Mouse (Mus musculus) hindbrain, embryonic 10.5 days (tissue): ENCODE results near the gene Alk. TPM values are rescaled to one million over a fixed set of nuclear protein-coding genes. Genes with fewer than 3 reads are reported as not detected.

Experiments
- DNase-seq: peaks from one replicate; pipeline ENCODE4 v3.0.0-alpha.2; 2017; ENCODE audit warnings: low spot score
- H3K27ac ChIP-seq: fragments of 300-500 bp; sonication (generic); 2 replicates; pipeline ENCODE4 v1.5.1; 2016; ENCODE audit warnings: mild to moderate bottlenecking, moderate library complexity
- H3K27me3 ChIP-seq: fragments of 300-500 bp; sonication (generic); 2 replicates; pipeline ENCODE4 v1.6.1; 2016; ENCODE audit warnings: mild to moderate bottlenecking; ENCODE audit not compliant: poor library complexity, insufficient read depth, severe bottlenecking
- H3K36me3 ChIP-seq: fragments of 300-500 bp; sonication (generic); 2 replicates; pipeline ENCODE4 v1.6.1; 2016; ENCODE audit warnings: mild to moderate bottlenecking, moderate library complexity
- H3K4me1 ChIP-seq: fragments of 300-500 bp; sonication (generic); replicated peaks from 2 replicates; pipeline ENCODE4 v1.6.1; 2016; ENCODE audit warnings: mild to moderate bottlenecking
- H3K4me3 ChIP-seq: fragments of 300-500 bp; sonication (generic); 2 replicates; pipeline ENCODE4 v1.5.1; 2016; ENCODE audit warnings: mild to moderate bottlenecking, moderate library complexity
- H3K9me3 ChIP-seq: fragments of 300-500 bp; sonication (generic); 2 replicates; pipeline ENCODE4 v1.6.1; 2016; ENCODE audit warnings: mild to moderate bottlenecking, moderate library complexity
- WGBS: fragments of 180-500 bp; shearing (Covaris S2); methylation state at CpG from one replicate; pipeline ENCODE4 v1.1.7; 2016; 5-methylcytosine and 5-hydroxymethylcytosine counted together
- polyA plus RNA-seq: library from polyadenylated mRNA; unstranded; fragments of >200 nt; fragmentation: Nextera tagmentation; extraction: Ambion mirVana; gene quantifications from 2 replicates; pipeline ENCODE4 v1.2.1, GENCODE M21; 2016

The Alk gene
- polyA plus RNA-seq, 1 experiment from 2014 or later = 0.27 TPM

- Histone ChIP-seq H3K4me1 (no peaks in the 10 kb centered on the region), H3K27ac (no peak overlapping the region), H3K9me3 (no peaks in the 10 kb centered on the region), H3K4me3 (no peak overlapping the region), H3K36me3 (no peaks in the 10 kb centered on the region), H3K27me3 (no peaks in the 10 kb centered on the region)
- 77% methylated on average over 3 of the region's 3 CpGs for WGBS
- DNase-seq = no peak
These were observed 589.2 kb downstream of the Alk start for GRCm38 (mm10) chr17:72015253-72015652.

- no peak overlapping the region for H3K4me3 ChIP-seq
These were observed 591.7 kb downstream of the Alk start for GRCm38 (mm10) chr17:72012775-72013174.

GRCm38 (mm10) chr17:72009836-72010235, 594.6 kb downstream of the Alk start:
- Histone ChIP-seq H3K4me3 (no peak overlapping the region), H3K27me3 (no peaks in the 10 kb centered on the region), H3K27ac (no peak overlapping the region), H3K4me1 (no peaks in the 10 kb centered on the region), H3K36me3 (no peaks in the 10 kb centered on the region), H3K9me3 (no peaks in the 10 kb centered on the region)
- no peak for DNase-seq
- WGBS = 88% methylated on average over 2 of the region's 2 CpGs

More at GRCm38 (mm10) chr17:72012775-72013174, 591.7 kb downstream of the Alk start:
- H3K4me1 ChIP-seq = no peaks in the 10 kb centered on the region
- no peak for DNase-seq
- H3K36me3 ChIP-seq = no peaks in the 10 kb centered on the region
- H3K9me3 ChIP-seq = no peaks in the 10 kb centered on the region
- 82% methylated on average over 9 of the region's 9 CpGs for WGBS
- no peak overlapping the region for H3K27ac ChIP-seq
- no peaks in the 10 kb centered on the region for H3K27me3 ChIP-seq

- H3K36me3 ChIP-seq = no peaks in the 10 kb centered on the region
- H3K4me1 ChIP-seq = no peaks in the 10 kb centered on the region
- H3K27me3 ChIP-seq = no peaks in the 10 kb centered on the region
- H3K4me3 ChIP-seq = no peak overlapping the region
- DNase-seq = no peak
- no peak overlapping the region for H3K27ac ChIP-seq
- H3K9me3 ChIP-seq = no peaks in the 10 kb centered on the region
- WGBS = 78% methylated on average over 5 of the region's 5 CpGs
These were observed 596.0 kb downstream of the Alk start for GRCm38 (mm10) chr17:72008389-72008788.

GRCm38 (mm10) chr17:72005365-72005764, 599.1 kb downstream of the Alk start:
- no peak overlapping the region for H3K4me3 ChIP-seq
- H3K4me1 ChIP-seq = no peaks in the 10 kb centered on the region
- DNase-seq = no peak
- no peaks in the 10 kb centered on the region for H3K36me3 ChIP-seq
- no peak overlapping the region for H3K27ac ChIP-seq
- 87% methylated on average over 6 of the region's 6 CpGs for WGBS
- no peaks in the 10 kb centered on the region for H3K9me3 ChIP-seq
- no peaks in the 10 kb centered on the region for H3K27me3 ChIP-seq

GRCm38 (mm10) chr17:71999527-72000482, 604.6 kb downstream of the Alk start:
- Histone ChIP-seq H3K9me3 (no peaks in the 10 kb centered on the region), H3K27ac (no peak overlapping the region), H3K27me3 (no peaks in the 10 kb centered on the region), H3K4me3 (no peak overlapping the region), H3K36me3 (no peaks in the 10 kb centered on the region), H3K4me1 (no peaks in the 10 kb centered on the region)
- no peak for DNase-seq
- 75% methylated on average over 5 of the region's 5 CpGs for WGBS

GRCm38 (mm10) chr17:71997680-71998079, 606.7 kb downstream of the Alk start:
- H3K9me3 ChIP-seq = no peaks in the 10 kb centered on the region
- no peaks in the 10 kb centered on the region for H3K4me1 ChIP-seq
- no peak overlapping the region for H3K27ac ChIP-seq
- H3K27me3 ChIP-seq = no peaks in the 10 kb centered on the region
- no peak overlapping the region for H3K4me3 ChIP-seq
- no peak for DNase-seq
- no peaks in the 10 kb centered on the region for H3K36me3 ChIP-seq
- WGBS = 79% methylated on average over 3 of the region's 3 CpGs

GRCm38 (mm10) chr17:71995539-71995938, 608.9 kb downstream of the Alk start:
- Histone ChIP-seq H3K4me3 (no peak overlapping the region), H3K4me1 (peaks cover 12% of the 10 kb centered on the region; the same call in 1 of the 2 replicates), H3K27ac (no peak overlapping the region), H3K36me3 (no peaks in the 10 kb centered on the region), H3K27me3 (no peaks in the 10 kb centered on the region), H3K9me3 (no peaks in the 10 kb centered on the region)
- 79% methylated on average over 3 of the region's 3 CpGs for WGBS
- no peak for DNase-seq

GRCm38 (mm10) chr17:71994144-71994543, 610.3 kb downstream of the Alk start:
- DNase-seq = no peak
- Histone ChIP-seq H3K9me3 (no peaks in the 10 kb centered on the region), H3K27ac (no peak overlapping the region), H3K4me1 (peaks cover 23% of the 10 kb centered on the region), H3K36me3 (no peaks in the 10 kb centered on the region), H3K27me3 (no peaks in the 10 kb centered on the region), H3K4me3 (no peak overlapping the region)
- 93% methylated on average over 1 of the region's 1 CpGs for WGBS

GRCm38 (mm10) chr17:71993011-71993410, 611.4 kb downstream of the Alk start:
- Histone ChIP-seq H3K9me3 (no peaks in the 10 kb centered on the region), H3K27me3 (no peaks in the 10 kb centered on the region), H3K36me3 (no peaks in the 10 kb centered on the region), H3K4me1 (peaks cover 34% of the 10 kb centered on the region), H3K27ac (no peak overlapping the region), H3K4me3 (no peak overlapping the region)
- 94% methylated on average over 2 of the region's 2 CpGs for WGBS
- no peak for DNase-seq

GRCm38 (mm10) chr17:71991260-71991659, 613.2 kb downstream of the Alk start:
- WGBS = 45% methylated on average over 3 of the region's 3 CpGs
- peaks cover 50% of the 10 kb centered on the region for H3K4me1 ChIP-seq
- DNase-seq = no peak
- no peaks in the 10 kb centered on the region for H3K9me3 ChIP-seq
- no peaks in the 10 kb centered on the region for H3K36me3 ChIP-seq
- H3K4me3 ChIP-seq = no peak overlapping the region
- H3K27ac ChIP-seq = no peak overlapping the region
- H3K27me3 ChIP-seq = peaks cover 6% of the 10 kb centered on the region

GRCm38 (mm10) chr17:71990176-71990720, 614.2 kb downstream of the Alk start:
- WGBS = 82% methylated on average over 4 of the region's 4 CpGs
- Histone ChIP-seq H3K36me3 (no peaks in the 10 kb centered on the region), H3K27me3 (peaks cover 10% of the 10 kb centered on the region), H3K4me3 (no peak overlapping the region), H3K9me3 (no peaks in the 10 kb centered on the region), H3K4me1 (peaks cover 54% of the 10 kb centered on the region), H3K27ac (no peak overlapping the region)
- DNase-seq = no peak
